ENCODE assay signal across 10 mouse cellular contexts in genomic region chr2:30759858-30760547, GRCm38 (mm10). TPM values are rescaled to one million over a fixed set of nuclear protein-coding genes. Genes with fewer than 3 reads are reported as not detected.
DNase-seq lines count a peak whose midpoint lies in the region; ATAC-seq and TF ChIP-seq lines count a peak whose summit lies in the region.
"Had no signal": no experiment of that assay in that cellular context is flagged by ENCODE, and none has a peak within 500 bp of the region (broad histone marks: within the 10 kb centered on the region; RNA-seq: fewer than 3 reads in every experiment).

No protein-coding gene starts in this region.

- TF ChIP-seq EP300 in liver, postnatal 0 days (IDR thresholded peaks at IDR 0.05; ENCODE audit: low read depth), result no peak

- no peak for TF ChIP-seq CTCF in liver, postnatal 0 days (IDR thresholded peaks at IDR 0.05; ENCODE audit: low read depth)

- no peaks in the 10 kb centered on the region for H3K27me3 ChIP-seq in heart, embryonic 13.5 days (replicated peaks)
- H3K27me3 ChIP-seq in hindbrain, embryonic 16.5 days (replicated peaks; ENCODE audit: control insufficient read depth, insufficient read depth, low read length), result no peaks in the 10 kb centered on the region
- no peaks in the 10 kb centered on the region for H3K27me3 ChIP-seq in liver, postnatal 0 days (ENCODE audit: insufficient read depth, low read length)

- no peak for DNase-seq in heart, postnatal 4 days
- peak; percentile 68 for DNase-seq in ZHBTc4 (ENCODE audit: low read depth, low spot score)
- no peak for DNase-seq in liver, postnatal 0 days
- DNase-seq in cerebellum, adult 9-10 months, result no peak
- no peak for DNase-seq in layer of hippocampus, postnatal 25 days (ENCODE audit: extremely low spot score in 1 of 2, low spot score in 1 of 2)
- DNase-seq in layer of hippocampus, postnatal 36 days, result no peak
- DNase-seq: lung, adult 2 months had no signal

- no peaks in the 10 kb centered on the region; the same call in 1 of the 2 replicates for H3K36me3 ChIP-seq in heart, embryonic 13.5 days
- H3K36me3 ChIP-seq in hindbrain, embryonic 16.5 days (ENCODE audit: control insufficient read depth, insufficient read depth, low read length), result no peaks in the 10 kb centered on the region
- no peaks in the 10 kb centered on the region for H3K36me3 ChIP-seq in liver, postnatal 0 days (replicated peaks; ENCODE audit: insufficient read depth, low read length)

- peaks cover 40% of the 10 kb centered on the region for H3K4me1 ChIP-seq in heart, embryonic 13.5 days
- H3K4me1 ChIP-seq in hindbrain, embryonic 16.5 days (ENCODE audit: control insufficient read depth, insufficient read depth, low read depth, low read length), result peaks cover 21% of the 10 kb centered on the region
- peaks cover 24% of the 10 kb centered on the region for H3K4me1 ChIP-seq in liver, postnatal 0 days (ENCODE audit: insufficient read depth)

- H3K4me2 ChIP-seq in heart, embryonic 13.5 days, result no peak overlapping the region
- H3K4me2 ChIP-seq in hindbrain, embryonic 16.5 days (ENCODE audit: low read length), result no peak overlapping the region
- H3K4me2 ChIP-seq in liver, postnatal 0 days (ENCODE audit: low read depth, low read length), result no peak overlapping the region

- peaks cover 15% of the 10 kb centered on the region; the same call in 1 of the 2 replicates for H3K9me3 ChIP-seq in heart, embryonic 13.5 days
- peaks cover 4% of the 10 kb centered on the region for H3K9me3 ChIP-seq in hindbrain, embryonic 16.5 days (ENCODE audit: control insufficient read depth, low read length)
- no peaks in the 10 kb centered on the region for H3K9me3 ChIP-seq in liver, postnatal 0 days (ENCODE audit: low read length)

- H3K27ac ChIP-seq in heart, embryonic 13.5 days (replicated peaks), result peak overlapping the region; percentile 96
- peak overlapping the region; percentile 17; the same call in 1 of the 2 replicates for H3K27ac ChIP-seq in hindbrain, embryonic 16.5 days (ENCODE audit: low read depth, low read length)
- 0 out of 2 replicates have a peak overlapping the region, but pooled peaks have one; percentile 7 for H3K27ac ChIP-seq in liver, postnatal 0 days (ENCODE audit: low read depth)

- WGBS in heart, embryonic 13.5 days, result 65% methylated on average over 10 of the region's 10 CpGs
- WGBS in hindbrain, embryonic 16.5 days, result 40% methylated on average over 10 of the region's 10 CpGs
- 53% methylated on average over 10 of the region's 10 CpGs for WGBS in liver, postnatal 0 days (ENCODE audit: insufficient replicate concordance)

- peak overlapping the region; percentile 41 for H3K9ac ChIP-seq in heart, embryonic 13.5 days
- H3K9ac ChIP-seq in hindbrain, embryonic 16.5 days (ENCODE audit: low read depth, low read length), result no peak overlapping the region
- no peak overlapping the region for H3K9ac ChIP-seq in liver, postnatal 0 days (replicated peaks)

- H3K4me3 ChIP-seq in heart, embryonic 13.5 days, result no peak overlapping the region
- H3K4me3 ChIP-seq in hindbrain, embryonic 16.5 days (ENCODE audit: low read length), result no peak overlapping the region
- H3K4me3 ChIP-seq in liver, postnatal 0 days (ENCODE audit: low read depth, low read length), result no peak overlapping the region
- H3K4me3 ChIP-seq: erythroblast, embryonic 14.5 days had no signal

- ATAC-seq in heart, embryonic 13.5 days (ENCODE audit: extremely low read depth, insufficient number of reproducible peaks, low FRiP score, low TSS enrichment), result no peak
- ATAC-seq in hindbrain, embryonic 16.5 days, result peak; percentile 32
- ATAC-seq in liver, postnatal 0 days, result peak; percentile 49

RNA-seq across cellular contexts. Expression of gene 1700001O22Rik, which starts 43.5 kb away (rescaled TPM):
- 1.7 and 2.1 TPM in 2 replicates for polyA plus RNA-seq in heart, embryonic 13.5 days (2015; fragmentation: Nextera tagmentation; extraction: Ambion mirVana)
- total RNA-seq in heart, postnatal 4 days (2021), result 1 to 10 TPM; 2.6 to 4.0 TPM
- polyA plus RNA-seq in hindbrain, embryonic 16.5 days (2015; fragmentation: Nextera tagmentation; extraction: Ambion mirVana), result 1.4 and 1.5 TPM in 2 replicates
- polyA plus RNA-seq in liver, postnatal 0 days (2015; fragmentation: Nextera tagmentation; extraction: Ambion mirVana), result not detected in 2 replicates
- 1 to 10 TPM; 4.0 to 5.5 TPM for total RNA-seq in layer of hippocampus, postnatal 25 days (2021)
- 1 to 10 TPM; 4.8 to 5.6 TPM for total RNA-seq in layer of hippocampus, postnatal 36 days (2021)
- polyA plus RNA-seq: erythroblast, embryonic 14.5 days had no signal

RNA-seq across cellular contexts. Expression of gene Ntmt1, which starts 47.6 kb away (rescaled TPM):
- polyA plus RNA-seq in heart, embryonic 13.5 days (2015; fragmentation: Nextera tagmentation; extraction: Ambion mirVana), result 72.7 and 81.4 TPM in 2 replicates
- 10 to 100 TPM; 51.7 to 54.5 TPM for total RNA-seq in heart, postnatal 4 days (2021)
- polyA plus RNA-seq in hindbrain, embryonic 16.5 days (2015; fragmentation: Nextera tagmentation; extraction: Ambion mirVana), result 99.3 and 108 TPM in 2 replicates
- polyA plus RNA-seq in liver, postnatal 0 days (2015; fragmentation: Nextera tagmentation; extraction: Ambion mirVana), result 27.8 and 30.2 TPM in 2 replicates
- 10 to 100 TPM; 34.8 to 35.2 TPM for total RNA-seq in layer of hippocampus, postnatal 25 days (2021)
- total RNA-seq in layer of hippocampus, postnatal 36 days (2021), result 10 to 100 TPM; 31.3 to 37.4 TPM

Comparison
In these comparisons a context has a peak if more than half of its experiments do, and no peak if none do; other contexts are left out.
1. H3K27ac ChIP-seq: peak in every context shown above with its lines; median percentile 96 in heart, embryonic 13.5 days; 17 in hindbrain, embryonic 16.5 days; 7 in liver, postnatal 0 days.